Mouse (Mus musculus) heart, embryonic 10.5 days (tissue): Measurements from ENCODE around the gene Ephb1. TPM values are rescaled to one million over a fixed set of nuclear protein-coding genes. Genes with fewer than 3 reads are reported as not detected.

ENCODE experiments used
- DNase-seq: peaks from one replicate; pipeline ENCODE4 v3.0.0-alpha.2; 2017; ENCODE audit warnings: low spot score
- H3K27ac ChIP-seq: fragments of 300-500 bp; sonication (generic); 2 replicates; pipeline ENCODE4 v1.5.1; 2016; ENCODE audit warnings: mild to moderate bottlenecking
- H3K27me3 ChIP-seq: fragments of 300-500 bp; sonication (generic); 2 replicates; pipeline ENCODE4 v1.6.1; 2016; ENCODE audit warnings: mild to moderate bottlenecking; ENCODE audit not compliant: poor library complexity, insufficient read depth, severe bottlenecking
- H3K36me3 ChIP-seq: fragments of 300-500 bp; sonication (generic); 2 replicates; pipeline ENCODE4 v1.6.1; 2016; ENCODE audit warnings: mild to moderate bottlenecking, moderate library complexity
- H3K4me1 ChIP-seq: fragments of 300-500 bp; sonication (generic); 2 replicates; pipeline ENCODE4 v1.6.1; 2016; ENCODE audit warnings: mild to moderate bottlenecking
- H3K4me3 ChIP-seq: fragments of 300-500 bp; sonication (generic); 2 replicates; pipeline ENCODE4 v1.5.1; 2016; ENCODE audit warnings: mild to moderate bottlenecking, moderate library complexity
- H3K9me3 ChIP-seq: fragments of 300-500 bp; sonication (generic); 2 replicates; pipeline ENCODE4 v1.6.1; 2016; ENCODE audit warnings: mild to moderate bottlenecking, moderate library complexity
- WGBS: fragments of 180-500 bp; shearing (Covaris S2); methylation state at CpG from one replicate; pipeline ENCODE4 v1.1.7; 2016; 5-methylcytosine and 5-hydroxymethylcytosine counted together
- polyA plus RNA-seq: library from polyadenylated mRNA; unstranded; fragments of >200 nt; fragmentation: Nextera tagmentation; extraction: Ambion mirVana; gene quantifications from 2 replicates; pipeline ENCODE4 v1.2.1, GENCODE M21; 2016

The Ephb1 gene
- polyA plus RNA-seq, 1 experiment from 2014 or later, result 1.3 TPM

- WGBS, result 89% methylated on average over 2 of the region's 2 CpGs
- peak; percentile 6 for DNase-seq
- no peaks in the 10 kb centered on the region for H3K36me3 ChIP-seq
- H3K4me3 ChIP-seq, result no peak overlapping the region
- no peak overlapping the region for H3K27ac ChIP-seq
- no peaks in the 10 kb centered on the region for H3K9me3 ChIP-seq
- no peaks in the 10 kb centered on the region for H3K27me3 ChIP-seq
- H3K4me1 ChIP-seq, result no peaks in the 10 kb centered on the region
Measured at GRCm38 (mm10) chr9:102365536-102365935, 11.0 kb upstream of the Ephb1 start.

- WGBS, result 87% methylated on average over 6 of the region's 6 CpGs
- Histone ChIP-seq H3K4me3 (no peak overlapping the region), H3K9me3 (no peaks in the 10 kb centered on the region), H3K27ac (no peak overlapping the region), H3K27me3 (peaks cover 35% of the 10 kb centered on the region), H3K36me3 (no peaks in the 10 kb centered on the region), H3K4me1 (peaks cover 14% of the 10 kb centered on the region)
- peak; percentile 61 for DNase-seq
Measured at GRCm38 (mm10) chr9:102359311-102359710, 4.8 kb upstream of the Ephb1 start.

GRCm38 (mm10) chr9:102358711-102359110 is 4.2 kb upstream of the Ephb1 start:
- no peak overlapping the region for H3K27ac ChIP-seq
- H3K36me3 ChIP-seq, result no peaks in the 10 kb centered on the region
- peak; percentile 39 for DNase-seq
- peaks cover 41% of the 10 kb centered on the region for H3K27me3 ChIP-seq
- WGBS, result 76% methylated on average over 3 of the region's 3 CpGs
- H3K9me3 ChIP-seq, result no peaks in the 10 kb centered on the region
- no peak overlapping the region for H3K4me3 ChIP-seq
- H3K4me1 ChIP-seq, result peaks cover 20% of the 10 kb centered on the region

GRCm38 (mm10) chr9:102358011-102358410 is 3.5 kb upstream of the Ephb1 start:
- H3K9me3 ChIP-seq, result no peaks in the 10 kb centered on the region
- 77% methylated on average over 6 of the region's 6 CpGs for WGBS
- H3K4me3 ChIP-seq, result no peak overlapping the region
- H3K27ac ChIP-seq, result no peak overlapping the region
- peak; percentile 56 for DNase-seq
- peaks cover 48% of the 10 kb centered on the region for H3K27me3 ChIP-seq
- H3K36me3 ChIP-seq, result no peaks in the 10 kb centered on the region
- peaks cover 27% of the 10 kb centered on the region for H3K4me1 ChIP-seq

- Histone ChIP-seq H3K36me3 (no peaks in the 10 kb centered on the region), H3K27ac (no peak overlapping the region), H3K4me1 (peaks cover 41% of the 10 kb centered on the region), H3K4me3 (no peak overlapping the region), H3K27me3 (peaks cover 63% of the 10 kb centered on the region), H3K9me3 (no peaks in the 10 kb centered on the region)
- peak; percentile 64 for DNase-seq
- 19% methylated on average over 10 of the region's 10 CpGs for WGBS
Measured at GRCm38 (mm10) chr9:102356516-102356915, 2.0 kb upstream of the Ephb1 start.

GRCm38 (mm10) chr9:102355726-102356125 is 1.2 kb upstream of the Ephb1 start:
- H3K9me3 ChIP-seq, result no peaks in the 10 kb centered on the region
- H3K36me3 ChIP-seq, result no peaks in the 10 kb centered on the region
- peak; percentile 61 for DNase-seq
- H3K4me1 ChIP-seq, result peaks cover 42% of the 10 kb centered on the region
- H3K27me3 ChIP-seq, result peaks cover 71% of the 10 kb centered on the region
- H3K27ac ChIP-seq, result no peak overlapping the region
- 40% methylated on average over 3 of the region's 3 CpGs for WGBS
- no peak overlapping the region for H3K4me3 ChIP-seq

- no peaks in the 10 kb centered on the region for H3K36me3 ChIP-seq
- peaks cover 86% of the 10 kb centered on the region for H3K27me3 ChIP-seq
- under 1% methylated on average over 70 of the region's 70 CpGs for WGBS
- peak; percentile 75 for DNase-seq
- H3K4me3 ChIP-seq, result peak overlapping the region; percentile 72
- peaks cover 42% of the 10 kb centered on the region for H3K4me1 ChIP-seq
- H3K9me3 ChIP-seq, result no peaks in the 10 kb centered on the region
- peak overlapping the region; percentile 67; the same call in 1 of the 2 replicates for H3K27ac ChIP-seq
Measured at GRCm38 (mm10) chr9:102353636-102354491, 629 bp downstream of the Ephb1 start.

- DNase-seq, result peak; percentile 76
- Histone ChIP-seq H3K36me3 (no peaks in the 10 kb centered on the region), H3K9me3 (no peaks in the 10 kb centered on the region), H3K4me3 (peak overlapping the region; percentile 72), H3K27me3 (peaks cover 93% of the 10 kb centered on the region), H3K27ac (no peak overlapping the region), H3K4me1 (peaks cover 42% of the 10 kb centered on the region)
- under 1% methylated on average over 38 of the region's 38 CpGs for WGBS
Measured at GRCm38 (mm10) chr9:102353056-102353635, 1.3 kb downstream of the Ephb1 start.

GRCm38 (mm10) chr9:102352186-102353055 is 2.1 kb downstream of the Ephb1 start:
- 4% methylated on average over 30 of the region's 30 CpGs for WGBS
- peak; percentile 71 for DNase-seq
- Histone ChIP-seq H3K4me1 (peaks cover 42% of the 10 kb centered on the region), H3K4me3 (peak overlapping the region; percentile 72), H3K9me3 (no peaks in the 10 kb centered on the region), H3K36me3 (no peaks in the 10 kb centered on the region), H3K27ac (no peak overlapping the region), H3K27me3 (peaks cover 97% of the 10 kb centered on the region)

- Histone ChIP-seq H3K9me3 (no peaks in the 10 kb centered on the region), H3K4me3 (0 out of 2 replicates have a peak overlapping the region, but pooled peaks have one; percentile 8), H3K27ac (no peak overlapping the region), H3K4me1 (peaks cover 41% of the 10 kb centered on the region), H3K27me3 (peaks cover 97% of the 10 kb centered on the region), H3K36me3 (no peaks in the 10 kb centered on the region)
- 10% methylated on average over 10 of the region's 10 CpGs for WGBS
- DNase-seq, result no peak
Measured at GRCm38 (mm10) chr9:102351721-102352120, 2.8 kb downstream of the Ephb1 start.

- H3K4me3 ChIP-seq, result no peak overlapping the region
- no peak overlapping the region for H3K27ac ChIP-seq
- H3K4me1 ChIP-seq, result peaks cover 36% of the 10 kb centered on the region
- no peaks in the 10 kb centered on the region for H3K36me3 ChIP-seq
- no peaks in the 10 kb centered on the region for H3K9me3 ChIP-seq
- WGBS, result 32% methylated on average over 5 of the region's 5 CpGs
- peak; percentile 63 for DNase-seq
- H3K27me3 ChIP-seq, result peaks cover 98% of the 10 kb centered on the region
Measured at GRCm38 (mm10) chr9:102351221-102351620, 3.3 kb downstream of the Ephb1 start.

GRCm38 (mm10) chr9:102350696-102351095 is 3.8 kb downstream of the Ephb1 start:
- Histone ChIP-seq H3K4me1 (peaks cover 30% of the 10 kb centered on the region), H3K4me3 (no peak overlapping the region), H3K27me3 (peaks cover 98% of the 10 kb centered on the region), H3K36me3 (no peaks in the 10 kb centered on the region), H3K9me3 (no peaks in the 10 kb centered on the region), H3K27ac (no peak overlapping the region)
- WGBS, result 77% methylated on average over 6 of the region's 6 CpGs
- DNase-seq, result peak; percentile 36
